Mouse (Mus musculus) thymus, adult 2 months (tissue): ENCODE data around the gene Sp6. TPM values are rescaled to one million over a fixed set of nuclear protein-coding genes. Genes with fewer than 3 reads are reported as not detected.

Experiments used
- DNase-seq: peaks from one replicate; pipeline ENCODE4 v3.0.0; 2021
- H3K27ac ChIP-seq: fragments of 200-500 bp; 2 replicates; pipeline ENCODE4 v1.5.1; 2012; ENCODE audit warnings: low read length, control low read depth; ENCODE audit not compliant: control insufficient read depth, insufficient read depth
- H3K27me3 ChIP-seq: fragments of 200-500 bp; 2 replicates; pipeline ENCODE4 v1.6.1; 2012; ENCODE audit warnings: mild to moderate bottlenecking, low read length, moderate library complexity, mixed read lengths; ENCODE audit not compliant: control insufficient read depth, insufficient read depth
- H3K36me3 ChIP-seq: fragments of 200-500 bp; 2 replicates; pipeline ENCODE4 v1.6.1; 2012; ENCODE audit warnings: mild to moderate bottlenecking, low read length, moderate library complexity; ENCODE audit not compliant: control insufficient read depth, insufficient read depth
- H3K4me1 ChIP-seq: fragments of 200-500 bp; replicated peaks from 2 replicates; pipeline ENCODE4 v1.6.1; 2012; ENCODE audit warnings: low read length; ENCODE audit not compliant: control insufficient read depth, insufficient read depth
- H3K4me3 ChIP-seq: fragments of 200-500 bp; 2 replicates; pipeline ENCODE4 v1.5.1; 2012; ENCODE audit warnings: mild to moderate bottlenecking, low read length, control low read depth, moderate library complexity; ENCODE audit not compliant: control insufficient read depth, insufficient read depth
- CTCF ChIP-seq: fragments of 200-500 bp; IDR thresholded peaks from 2 replicates; pipeline ENCODE4 v1.5.1; 2012; ENCODE audit warnings: mild to moderate bottlenecking, control low read depth, low read length, moderate library complexity, borderline replicate concordance; ENCODE audit not compliant: control insufficient read depth, poor library complexity, insufficient read depth; ENCODE audit errors: extremely low read depth
- POLR2A ChIP-seq: fragments of 200-500 bp; IDR thresholded peaks from 2 replicates; pipeline ENCODE4 v1.6.1; 2012; ENCODE audit warnings: mild to moderate bottlenecking, low read length, control low read depth, moderate library complexity; ENCODE audit not compliant: control insufficient read depth, poor library complexity, insufficient read depth; ENCODE audit errors: extremely low read depth
- WGBS: fragments of 180-500 bp; shearing (Covaris S2); methylation state at CpG from one replicate; pipeline ENCODE4 v1.1.7; 2018; 5-methylcytosine and 5-hydroxymethylcytosine counted together
- polyA plus RNA-seq: library from polyadenylated mRNA; depleted of rRNA; stranded (reverse); fragments of >200 nt; gene quantifications from 2 replicates; pipeline ENCODE4 v1.2.3, GENCODE M21; 2012

The Sp6 gene
- polyA plus RNA-seq, 1 experiment: 5.6 TPM

DNA sequence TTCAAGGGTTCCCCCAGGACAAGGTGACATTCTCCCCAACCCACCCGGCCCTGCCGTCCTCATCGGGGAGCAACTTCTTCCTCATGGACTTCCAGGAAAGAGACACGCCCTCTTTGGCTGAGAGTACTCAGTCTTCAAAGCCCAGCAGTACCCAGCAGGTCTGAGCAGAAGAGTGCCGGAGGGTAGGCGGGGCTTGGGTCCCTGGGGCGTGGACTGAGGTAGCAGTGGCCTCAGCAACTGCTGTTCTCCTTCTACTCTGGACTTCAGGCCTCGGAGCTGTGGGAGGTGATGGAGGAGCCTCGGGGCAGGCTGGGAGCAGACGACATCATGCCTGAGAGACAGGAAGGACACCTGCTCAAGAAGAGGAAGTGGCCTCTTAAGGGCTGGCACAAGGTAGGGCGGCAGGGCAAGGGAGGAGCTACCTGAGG lies 39.0 kb downstream of the Sp6 start:
- peak; percentile 19 for DNase-seq
- WGBS: 22% methylated on average over 11 of the region's 11 CpGs
- peaks cover 24% of the 10 kb centered on the region for H3K4me1 ChIP-seq
- peaks cover 34% of the 10 kb centered on the region for H3K36me3 ChIP-seq
- no peaks in the 10 kb centered on the region for H3K27me3 ChIP-seq
- no peak overlapping the region for H3K27ac ChIP-seq
- TF ChIP-seq CTCF (no peak), POLR2A (no peak)
- peak overlapping the region; percentile 17; the same call in 1 of the 2 replicates for H3K4me3 ChIP-seq

DNA sequence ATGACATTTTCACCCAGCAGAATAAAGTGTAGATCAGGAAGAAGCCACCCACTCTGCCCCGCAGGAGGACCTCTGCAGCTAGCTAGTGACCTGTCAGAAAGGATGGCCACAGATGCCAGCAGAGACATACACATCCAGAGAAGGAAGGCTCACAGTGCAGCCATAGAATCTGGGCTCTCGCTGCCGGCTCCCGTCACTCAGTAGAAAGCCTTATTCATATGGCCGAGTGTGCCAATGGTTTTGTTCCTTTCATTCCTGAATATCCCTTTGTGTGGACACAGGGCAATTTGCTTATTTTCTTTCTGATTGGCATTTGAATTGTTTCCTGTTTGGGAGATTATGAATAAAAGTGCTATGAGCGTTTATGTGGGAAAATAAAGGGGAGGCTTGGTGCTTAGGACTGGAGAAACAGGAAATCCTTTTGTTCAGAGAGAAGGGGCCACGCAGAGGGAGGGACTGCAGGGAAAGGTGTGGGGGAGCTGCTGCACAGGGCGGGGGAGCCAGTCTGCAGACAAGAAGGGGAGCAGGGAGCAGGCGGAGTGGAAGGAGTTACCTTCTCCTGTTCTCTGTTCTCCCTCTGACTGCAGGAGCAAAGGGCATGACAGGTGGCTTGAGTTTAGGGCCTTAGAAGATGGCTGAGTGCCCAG lies 50.2 kb downstream of the Sp6 start:
- Histone ChIP-seq H3K4me3 (no peak overlapping the region), H3K36me3 (peaks cover 15% of the 10 kb centered on the region), H3K27ac (no peak overlapping the region), H3K4me1 (no peaks in the 10 kb centered on the region), H3K27me3 (no peaks in the 10 kb centered on the region)
- no peak for DNase-seq
- TF ChIP-seq POLR2A: no peak
- TF ChIP-seq CTCF: no peak
- 81% methylated on average over 9 of the region's 9 CpGs for WGBS

DNA sequence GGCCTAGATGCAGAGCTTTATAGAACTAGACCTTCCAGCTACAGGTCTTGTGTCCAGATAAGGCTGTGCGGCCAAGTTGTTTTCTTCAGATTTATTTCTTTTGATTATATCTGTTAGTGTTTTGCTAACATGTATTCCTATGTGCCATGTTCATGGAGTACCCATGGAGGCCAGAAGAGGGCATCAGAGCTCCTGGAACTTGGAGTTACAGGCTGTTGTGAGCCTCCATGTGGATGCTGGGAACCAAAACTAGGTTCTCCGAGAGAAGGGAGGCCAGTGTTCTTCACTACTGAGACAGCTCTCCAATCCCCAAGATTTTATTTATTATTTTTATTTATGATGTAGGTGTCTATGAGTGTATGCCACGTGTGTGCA lies 50.7 kb downstream of the Sp6 start:
- no peaks in the 10 kb centered on the region for H3K4me1 ChIP-seq
- 95% methylated on average over 3 of the region's 3 CpGs for WGBS
- H3K27ac ChIP-seq: no peak overlapping the region
- H3K4me3 ChIP-seq: no peak overlapping the region
- H3K36me3 ChIP-seq: peaks cover 15% of the 10 kb centered on the region
- DNase-seq: peak; percentile 25
- no peaks in the 10 kb centered on the region for H3K27me3 ChIP-seq
- TF ChIP-seq CTCF: no peak
- TF ChIP-seq POLR2A: no peak

DNA sequence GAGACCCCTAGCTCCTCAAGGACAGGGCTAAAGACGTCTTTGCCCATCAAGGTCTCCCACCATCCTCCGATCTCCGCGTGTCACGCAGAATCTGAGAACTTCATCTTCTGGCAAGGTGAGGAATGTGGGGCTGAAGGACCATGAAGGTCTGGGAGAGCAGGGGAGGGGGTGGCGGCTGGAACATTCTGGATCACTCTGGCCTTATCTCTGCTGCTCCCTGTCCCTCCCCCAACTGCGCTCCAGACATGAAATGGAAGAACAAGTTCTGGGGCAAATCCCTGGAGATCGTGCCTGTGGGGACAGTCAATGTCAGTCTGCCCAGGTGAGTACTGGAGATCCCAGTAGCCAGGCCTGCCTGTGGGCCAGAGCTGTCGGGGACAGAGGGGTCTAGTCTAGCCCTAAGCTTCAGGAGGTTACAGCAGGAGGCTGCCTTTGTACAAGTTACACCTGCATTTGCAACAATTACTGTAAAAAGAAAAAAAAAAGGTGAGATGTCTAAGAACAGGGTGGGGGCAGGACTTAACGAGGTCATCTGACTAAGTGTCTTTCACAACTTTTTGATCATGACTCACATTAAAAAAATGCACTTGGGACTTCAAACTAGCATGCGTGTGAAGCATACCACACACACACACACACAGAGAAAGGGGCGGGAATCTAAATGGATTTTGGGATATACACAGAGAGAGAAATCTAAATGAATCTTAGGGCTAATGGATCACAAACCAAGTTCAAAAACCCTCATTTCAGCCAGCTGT lies 52.5 kb downstream of the Sp6 start:
- Histone ChIP-seq H3K36me3 (peaks cover 15% of the 10 kb centered on the region), H3K4me1 (no peaks in the 10 kb centered on the region), H3K4me3 (no peak overlapping the region), H3K27me3 (no peaks in the 10 kb centered on the region), H3K27ac (no peak overlapping the region)
- DNase-seq: no peak
- no peak for TF ChIP-seq POLR2A
- TF ChIP-seq CTCF: no peak
- 96% methylated on average over 12 of the region's 12 CpGs for WGBS

DNA sequence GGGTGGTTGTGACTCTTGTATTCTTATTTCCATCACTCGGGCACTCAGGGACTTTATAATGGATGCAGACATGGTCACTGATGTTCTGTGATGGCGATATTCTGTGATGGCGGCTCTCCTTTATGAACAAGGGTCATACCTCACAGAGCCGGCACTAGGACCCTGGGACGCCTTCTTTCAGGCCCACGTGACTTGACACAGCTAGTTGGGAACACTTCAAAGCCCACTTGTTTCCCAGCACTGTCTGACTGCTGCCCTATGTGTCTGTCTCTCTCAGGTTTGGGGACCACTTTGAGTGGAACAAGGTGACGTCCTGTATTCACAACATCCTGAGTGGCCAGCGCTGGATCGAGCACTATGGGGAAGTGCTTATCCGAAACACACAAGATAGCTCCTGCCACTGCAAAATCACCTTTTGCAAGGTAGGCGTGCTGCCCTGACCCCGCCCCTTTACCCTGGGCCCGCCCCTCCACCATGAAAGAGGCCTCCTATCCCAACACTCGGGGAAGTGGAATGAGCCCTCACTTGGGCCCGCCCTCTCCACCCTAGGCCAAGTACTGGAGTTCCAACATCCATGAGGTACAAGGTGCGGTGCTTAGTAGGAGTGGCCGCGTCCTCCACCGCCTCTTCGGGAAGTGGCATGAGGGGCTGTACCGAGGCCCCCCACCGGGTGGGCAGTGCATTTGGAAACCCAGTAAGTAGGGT lies 53.6 kb downstream of the Sp6 start:
- 92% methylated on average over 22 of the region's 22 CpGs for WGBS
- no peak for DNase-seq

DNA sequence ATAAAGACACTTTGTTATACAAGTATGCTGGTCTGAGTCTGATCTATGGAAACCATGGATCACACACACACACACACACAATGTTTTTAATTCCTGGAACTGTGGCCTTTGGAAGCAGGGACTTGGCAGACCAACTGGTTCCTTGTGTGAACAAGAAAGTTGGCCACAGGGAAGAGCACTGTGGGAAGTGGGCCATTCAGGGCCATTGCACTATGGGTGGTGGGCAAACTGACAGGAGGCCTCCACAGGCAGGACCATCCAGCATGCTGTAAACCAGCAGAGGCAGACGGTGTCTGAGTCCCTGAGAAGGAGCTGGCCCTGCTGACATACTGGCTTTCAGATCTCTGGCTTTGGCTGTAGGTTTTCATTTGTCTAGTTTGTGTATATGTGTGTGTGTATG lies 56.1 kb downstream of the Sp6 start:
- no peak for DNase-seq
- no peak overlapping the region for H3K27ac ChIP-seq
- H3K36me3 ChIP-seq: peaks cover 15% of the 10 kb centered on the region
- no peaks in the 10 kb centered on the region for H3K4me1 ChIP-seq
- TF ChIP-seq CTCF: no peak
- TF ChIP-seq POLR2A: no peak
- H3K4me3 ChIP-seq: no peak overlapping the region
- 100% methylated on average over 1 of the region's 1 CpGs for WGBS
- H3K27me3 ChIP-seq: no peaks in the 10 kb centered on the region

More for the DNA sequence above, 53.6 kb downstream of the Sp6 start:
- Histone ChIP-seq H3K4me1 (no peaks in the 10 kb centered on the region), H3K36me3 (peaks cover 15% of the 10 kb centered on the region), H3K27ac (no peak overlapping the region), H3K27me3 (no peaks in the 10 kb centered on the region), H3K4me3 (no peak overlapping the region)
- TF ChIP-seq CTCF (no peak), POLR2A (no peak)
